Mouse (Mus musculus) limb, embryonic 15.5 days (tissue): ENCODE measurements around the gene Ank3. TPM values are rescaled to one million over a fixed set of nuclear protein-coding genes. Genes with fewer than 3 reads are reported as not detected.

ENCODE experiments used
- ATAC-seq: fragments of 200-750 bp; cut with Nextera tagmentation; 2 replicates; pipeline ENCODE4 v1.8.0; 2017; ENCODE audit warnings: low read depth, moderate TSS enrichment; ENCODE audit not compliant: insufficient number of reproducible peaks, low FRiP score, low TSS enrichment
- H3K27ac ChIP-seq: fragments of 300-500 bp; sonication (generic); 2 replicates; pipeline ENCODE4 v1.5.1; 2015; ENCODE audit warnings: moderate library complexity, mild to moderate bottlenecking, inconsistent platforms
- H3K27me3 ChIP-seq: fragments of 300-500 bp; sonication (generic); 2 replicates; pipeline ENCODE4 v1.6.1; 2015; ENCODE audit warnings: inconsistent platforms
- H3K36me3 ChIP-seq: fragments of 300-500 bp; sonication (generic); 2 replicates; pipeline ENCODE4 v1.6.1; 2015; ENCODE audit warnings: inconsistent platforms
- H3K4me1 ChIP-seq: fragments of 300-500 bp; sonication (generic); 2 replicates; pipeline ENCODE4 v1.6.1; 2015; ENCODE audit warnings: inconsistent platforms
- H3K4me2 ChIP-seq: fragments of 300-500 bp; sonication (generic); 2 replicates; pipeline ENCODE4 v1.6.1; 2015; ENCODE audit warnings: mild to moderate bottlenecking, inconsistent platforms
- H3K4me3 ChIP-seq: fragments of 300-500 bp; sonication (generic); 2 replicates; pipeline ENCODE4 v1.5.1; 2015; ENCODE audit warnings: mild to moderate bottlenecking, inconsistent platforms
- H3K9ac ChIP-seq: fragments of 300-500 bp; sonication (generic); 2 replicates; pipeline ENCODE4 v1.6.1; 2015; ENCODE audit warnings: inconsistent platforms
- H3K9me3 ChIP-seq: fragments of 300-500 bp; sonication (generic); 2 replicates; pipeline ENCODE4 v1.6.1; 2016; ENCODE audit warnings: inconsistent platforms
- WGBS: fragments of 180-500 bp; shearing (Covaris S2); methylation state at CpG from one replicate; pipeline ENCODE4 v1.1.7; 2015; 5-methylcytosine and 5-hydroxymethylcytosine counted together
- polyA plus RNA-seq: library from polyadenylated mRNA; unstranded; fragments of >200 nt; fragmentation: Nextera tagmentation; extraction: Ambion mirVana; gene quantifications from 2 replicates; pipeline ENCODE4 v1.2.1, GENCODE M21; 2015

Ank3 gene
- polyA plus RNA-seq, 1 experiment from 2014 or later, result 29.1 TPM

DNA sequence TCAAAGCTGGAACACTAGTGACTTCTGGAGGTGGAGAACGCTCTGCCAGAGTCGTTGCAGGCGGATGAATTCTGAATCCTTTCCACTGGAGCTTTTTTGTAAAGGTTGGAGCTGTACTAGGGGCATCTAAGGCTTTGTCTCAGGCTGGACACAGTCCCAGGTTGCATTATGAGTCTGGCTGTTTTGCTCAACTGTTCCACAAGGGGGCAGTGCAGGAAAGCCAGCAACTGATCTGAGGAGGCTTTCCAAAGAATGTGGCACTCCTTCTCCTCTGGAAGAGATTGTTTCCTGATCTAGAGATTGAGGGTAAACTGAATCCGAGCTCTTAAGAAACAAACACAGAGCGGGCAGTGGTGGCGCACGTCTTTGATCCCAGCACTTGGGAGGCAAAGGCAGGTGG, 263.8 kb downstream of the Ank3 start:
- no peaks in the 10 kb centered on the region for H3K9me3 ChIP-seq
- no peak overlapping the region for H3K4me2 ChIP-seq
- H3K27ac ChIP-seq, result no peak overlapping the region
- no peaks in the 10 kb centered on the region for H3K36me3 ChIP-seq
- 0 out of 2 replicates have a peak, but pooled peaks cover 6% of the 10 kb centered on the region for H3K4me1 ChIP-seq
- no peak overlapping the region for H3K9ac ChIP-seq
- ATAC-seq, result no peak
- H3K27me3 ChIP-seq, result no peaks in the 10 kb centered on the region
- 9% methylated on average over 7 of the region's 7 CpGs for WGBS
- no peak overlapping the region for H3K4me3 ChIP-seq

DNA sequence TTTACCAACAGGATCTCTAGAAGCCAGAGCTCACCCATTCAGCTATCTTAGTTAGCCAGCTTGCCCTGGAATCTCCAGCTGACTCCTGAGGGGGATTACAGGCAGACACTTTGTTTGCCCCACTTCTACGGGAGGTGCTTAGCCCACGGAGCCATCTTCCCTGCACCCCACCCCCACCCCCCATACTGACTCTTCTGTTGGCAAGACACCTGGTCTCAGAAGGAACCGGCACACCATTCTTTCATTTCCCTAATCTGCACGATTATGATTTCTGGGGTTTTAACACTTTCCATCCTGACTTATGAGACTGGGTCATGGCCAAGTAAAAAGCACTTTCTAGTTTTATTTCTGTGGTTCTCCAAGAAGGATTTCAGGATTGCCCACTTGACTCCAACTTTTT, 268.9 kb downstream of the Ank3 start:
- H3K27me3 ChIP-seq, result no peaks in the 10 kb centered on the region
- no peak for ATAC-seq
- WGBS, result 77% methylated on average over 4 of the region's 4 CpGs
- no peaks in the 10 kb centered on the region for H3K36me3 ChIP-seq
- H3K4me1 ChIP-seq, result 0 out of 2 replicates have a peak, but pooled peaks cover 5% of the 10 kb centered on the region
- no peak overlapping the region for H3K4me2 ChIP-seq
- H3K9me3 ChIP-seq, result no peaks in the 10 kb centered on the region
- H3K27ac ChIP-seq, result no peak overlapping the region
- no peak overlapping the region for H3K4me3 ChIP-seq
- H3K9ac ChIP-seq, result no peak overlapping the region

GRCm38 (mm10) chr10:69670496-69670895, 271.9 kb downstream of the Ank3 start:
- WGBS, result 16% methylated on average over 1 of the region's 1 CpGs

DNA sequence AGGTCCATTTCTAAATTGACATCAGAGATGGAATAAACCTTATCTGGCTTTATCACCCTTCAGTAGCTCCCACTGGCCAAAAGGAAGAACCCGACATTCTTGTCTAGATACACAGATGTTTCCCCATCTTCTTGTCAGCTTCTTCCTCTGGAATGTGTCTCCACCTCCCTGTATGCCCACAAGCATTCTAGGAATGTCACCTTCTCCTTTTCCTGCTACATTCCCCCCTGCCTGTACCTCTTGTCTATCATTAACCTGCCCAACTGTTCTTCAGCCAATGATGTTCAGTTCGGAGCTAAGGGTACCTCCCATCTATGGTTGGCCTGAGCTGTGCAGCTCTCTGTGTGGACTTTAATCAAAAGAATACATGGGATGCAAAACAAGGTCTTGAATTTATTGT, 272.4 kb downstream of the Ank3 start:
- no peak overlapping the region for H3K9ac ChIP-seq
- no peaks in the 10 kb centered on the region for H3K9me3 ChIP-seq
- 59% methylated on average over 2 of the region's 2 CpGs for WGBS
- H3K27me3 ChIP-seq, result no peaks in the 10 kb centered on the region
- no peak overlapping the region for H3K27ac ChIP-seq
- ATAC-seq, result no peak
- no peaks in the 10 kb centered on the region for H3K36me3 ChIP-seq
- H3K4me3 ChIP-seq, result no peak overlapping the region
- no peak overlapping the region for H3K4me2 ChIP-seq
- no peaks in the 10 kb centered on the region for H3K4me1 ChIP-seq

More at GRCm38 (mm10) chr10:69670496-69670895, 271.9 kb downstream of the Ank3 start:
- Histone ChIP-seq H3K9me3 (no peaks in the 10 kb centered on the region), H3K4me2 (no peak overlapping the region), H3K4me1 (no peaks in the 10 kb centered on the region), H3K9ac (no peak overlapping the region), H3K27ac (no peak overlapping the region), H3K27me3 (no peaks in the 10 kb centered on the region), H3K4me3 (no peak overlapping the region), H3K36me3 (no peaks in the 10 kb centered on the region)
- ATAC-seq, result no peak

- no peak overlapping the region for H3K27ac ChIP-seq
- no peak for ATAC-seq
- H3K4me2 ChIP-seq, result no peak overlapping the region
- no peak overlapping the region for H3K4me3 ChIP-seq
- H3K9ac ChIP-seq, result no peak overlapping the region
- no peaks in the 10 kb centered on the region for H3K36me3 ChIP-seq
- H3K9me3 ChIP-seq, result no peaks in the 10 kb centered on the region
- WGBS, result 75% methylated on average over 3 of the region's 3 CpGs
- no peaks in the 10 kb centered on the region for H3K27me3 ChIP-seq
- H3K4me1 ChIP-seq, result no peaks in the 10 kb centered on the region
Measured at GRCm38 (mm10) chr10:69671505-69671904, 272.9 kb downstream of the Ank3 start.

- no peak for ATAC-seq
- Histone ChIP-seq H3K4me3 (no peak overlapping the region), H3K9me3 (no peaks in the 10 kb centered on the region), H3K27ac (no peak overlapping the region), H3K36me3 (no peaks in the 10 kb centered on the region), H3K4me1 (no peaks in the 10 kb centered on the region), H3K4me2 (no peak overlapping the region), H3K9ac (no peak overlapping the region), H3K27me3 (no peaks in the 10 kb centered on the region)
Measured at GRCm38 (mm10) chr10:69672545-69672944, 274.0 kb downstream of the Ank3 start.

GRCm38 (mm10) chr10:69678230-69678629, 279.7 kb downstream of the Ank3 start:
- no peak overlapping the region for H3K27ac ChIP-seq
- no peaks in the 10 kb centered on the region for H3K9me3 ChIP-seq
- H3K9ac ChIP-seq, result no peak overlapping the region
- ATAC-seq, result no peak
- H3K4me2 ChIP-seq, result no peak overlapping the region
- 80% methylated on average over 15 of the region's 15 CpGs for WGBS
- no peaks in the 10 kb centered on the region for H3K36me3 ChIP-seq
- H3K27me3 ChIP-seq, result no peaks in the 10 kb centered on the region
- no peaks in the 10 kb centered on the region for H3K4me1 ChIP-seq
- H3K4me3 ChIP-seq, result no peak overlapping the region

DNA sequence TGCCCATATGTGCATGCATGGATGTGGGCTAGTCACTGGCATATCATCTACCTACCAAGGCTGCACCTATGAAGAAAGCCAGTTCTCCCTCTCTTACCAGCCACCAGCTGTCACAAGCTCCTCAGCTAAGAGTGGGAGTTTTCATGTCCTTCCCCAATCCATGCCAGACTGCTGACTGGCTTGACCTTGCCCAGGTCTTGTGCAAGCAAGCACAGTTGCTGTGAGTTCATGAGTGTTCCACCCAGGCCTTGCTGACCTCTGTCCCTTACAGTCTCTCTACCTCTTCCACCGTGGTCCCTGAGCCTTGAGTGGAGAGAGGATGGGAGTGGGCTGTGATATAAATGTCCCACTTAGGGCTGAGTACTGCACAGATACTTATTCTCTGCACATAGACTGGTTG, 287.8 kb downstream of the Ank3 start:
- Histone ChIP-seq H3K4me1 (0 out of 2 replicates have a peak, but pooled peaks cover 3% of the 10 kb centered on the region), H3K27me3 (no peaks in the 10 kb centered on the region), H3K9ac (no peak overlapping the region), H3K27ac (no peak overlapping the region), H3K4me2 (no peak overlapping the region), H3K9me3 (no peaks in the 10 kb centered on the region), H3K4me3 (no peak overlapping the region), H3K36me3 (no peaks in the 10 kb centered on the region)
- 88% methylated on average over 1 of the region's 1 CpGs for whole genome bisulfite sequencing
- ATAC-seq, result no peak

DNA sequence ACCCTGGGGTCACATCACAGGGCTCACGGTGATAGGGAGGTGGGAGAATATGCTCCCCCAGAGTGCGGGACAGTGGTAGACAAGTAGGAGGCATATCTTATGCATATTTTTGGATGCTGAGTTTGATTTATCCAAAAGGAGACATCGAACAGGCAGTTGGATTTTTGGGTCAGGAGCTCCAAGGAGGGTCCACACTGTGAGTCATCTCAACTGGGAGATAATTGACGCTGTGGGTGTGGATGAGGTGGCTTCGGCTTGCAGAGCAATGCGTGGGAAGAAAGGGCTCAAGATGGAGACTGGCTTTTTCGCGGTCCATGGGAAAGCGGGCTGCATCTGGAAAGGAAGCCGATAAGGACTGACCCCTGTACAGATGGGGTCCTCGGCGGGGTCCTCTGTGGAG, 290.5 kb downstream of the Ank3 start:
- Histone ChIP-seq H3K9ac (no peak overlapping the region), H3K27ac (no peak overlapping the region), H3K4me1 (0 out of 2 replicates have a peak, but pooled peaks cover 3% of the 10 kb centered on the region), H3K4me3 (no peak overlapping the region), H3K27me3 (no peaks in the 10 kb centered on the region), H3K36me3 (no peaks in the 10 kb centered on the region), H3K4me2 (no peak overlapping the region), H3K9me3 (no peaks in the 10 kb centered on the region)
- ATAC-seq, result no peak
- WGBS, result 88% methylated on average over 12 of the region's 12 CpGs

GRCm38 (mm10) chr10:69690131-69690960, 291.8 kb downstream of the Ank3 start:
- no peak overlapping the region for H3K9ac ChIP-seq
- H3K9me3 ChIP-seq, result no peaks in the 10 kb centered on the region
- H3K27me3 ChIP-seq, result no peaks in the 10 kb centered on the region
- no peaks in the 10 kb centered on the region for H3K36me3 ChIP-seq
- peak overlapping the region; percentile 11; the same call in 1 of the 2 replicates for H3K4me3 ChIP-seq
- 0 out of 2 replicates have a peak, but pooled peaks cover 3% of the 10 kb centered on the region for H3K4me1 ChIP-seq
- H3K4me2 ChIP-seq, result peak overlapping the region; percentile 34; the same call in 1 of the 2 replicates
- no peak for ATAC-seq
- no peak overlapping the region for H3K27ac ChIP-seq
- 12% methylated on average over 12 of the region's 12 CpGs for WGBS

GRCm38 (mm10) chr10:69690961-69691451, 292.4 kb downstream of the Ank3 start:
- WGBS, result 22% methylated on average over 6 of the region's 6 CpGs
- Histone ChIP-seq H3K4me2 (peak overlapping the region; percentile 34; the same call in 1 of the 2 replicates), H3K4me3 (peak overlapping the region; percentile 11; the same call in 1 of the 2 replicates), H3K4me1 (0 out of 2 replicates have a peak, but pooled peaks cover 3% of the 10 kb centered on the region), H3K9ac (no peak overlapping the region), H3K27me3 (no peaks in the 10 kb centered on the region), H3K36me3 (no peaks in the 10 kb centered on the region), H3K9me3 (no peaks in the 10 kb centered on the region), H3K27ac (no peak overlapping the region)
- ATAC-seq, result no peak

DNA sequence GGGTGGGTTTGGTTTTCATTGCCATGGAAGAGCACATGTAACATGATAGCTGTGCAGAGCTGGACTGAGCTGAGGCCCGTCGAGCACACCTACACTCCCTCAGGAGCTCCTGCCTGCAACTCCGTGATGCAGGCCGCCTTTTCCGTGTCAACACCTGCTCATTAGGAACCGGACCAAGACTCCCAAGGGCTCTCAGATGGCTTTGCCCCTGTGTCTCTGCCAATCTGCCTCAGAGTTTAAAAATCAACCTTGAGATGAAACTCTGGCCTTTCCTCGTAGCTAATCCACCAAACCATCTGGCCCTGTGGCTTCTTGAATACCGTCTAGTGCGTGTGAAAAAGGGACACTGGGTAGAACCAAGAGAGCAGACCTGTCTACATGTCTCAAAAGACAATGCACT, 297.4 kb downstream of the Ank3 start:
- no peak for ATAC-seq
- Histone ChIP-seq H3K27ac (no peak overlapping the region), H3K27me3 (no peaks in the 10 kb centered on the region), H3K4me2 (no peak overlapping the region), H3K9me3 (no peaks in the 10 kb centered on the region), H3K4me3 (no peak overlapping the region), H3K36me3 (no peaks in the 10 kb centered on the region), H3K9ac (no peak overlapping the region), H3K4me1 (no peaks in the 10 kb centered on the region)
- WGBS, result 50% methylated on average over 9 of the region's 9 CpGs
